Mouse (Mus musculus): ENCODE measurements around the gene Cnr1.

- TF ChIP-seq CTCF (IDR thresholded peaks at IDR 0.05) (no peak), POLR2A (IDR thresholded peaks at IDR 0.05; ENCODE audit: insufficient read depth, low read depth, low read length) (no peak)
Measured at GRCm38 (mm10) chr4:33920807-33921206, 3.6 kb upstream of the Cnr1 start.

Data from heart, adult 2 months (tissue).